Mouse (Mus musculus) liver, adult 2 months (tissue): ENCODE data around the gene Mamstr. TPM values are rescaled to one million over a fixed set of nuclear protein-coding genes. Genes with fewer than 3 reads are reported as not detected.
A peak's percentile ranks its signal among the peaks of the same experiment; 100 is the strongest.

ENCODE experiments used
- DNase-seq: peaks from one replicate; pipeline ENCODE4 v3.0.0-alpha.2; 2011; ENCODE audit warnings: low read depth, low spot score; ENCODE audit errors: extremely low read depth
- H3K27ac ChIP-seq: fragments of 200-500 bp; replicated peaks from 2 replicates; pipeline ENCODE4 v1.5.1; 2012; ENCODE audit warnings: low read depth, mild to moderate bottlenecking, control low read depth, inconsistent platforms, low read length; ENCODE audit not compliant: insufficient read depth
- H3K27me3 ChIP-seq: fragments of 200-500 bp; 2 replicates; pipeline ENCODE4 v1.6.1; 2012; ENCODE audit warnings: mild to moderate bottlenecking, moderate library complexity, low read length, inconsistent platforms; ENCODE audit not compliant: control insufficient read depth, insufficient read depth
- H3K36me3 ChIP-seq: fragments of 200-500 bp; 2 replicates; pipeline ENCODE4 v1.6.1; 2012; ENCODE audit warnings: low read length, inconsistent platforms; ENCODE audit not compliant: control insufficient read depth, insufficient read depth
- H3K4me1 ChIP-seq: fragments of 200-500 bp; 2 replicates; pipeline ENCODE4 v1.6.1; 2011; ENCODE audit warnings: low read length; ENCODE audit not compliant: control insufficient read depth, insufficient read depth
- H3K4me3 ChIP-seq: fragments of 200-500 bp; 2 replicates; pipeline ENCODE4 v1.5.1; 2011; ENCODE audit warnings: low read depth, mild to moderate bottlenecking, control low read depth, low read length, moderate library complexity; ENCODE audit not compliant: insufficient read depth
- H3K79me2 ChIP-seq: fragments of 200-500 bp; 2 replicates; pipeline ENCODE4 v1.6.1; 2012; ENCODE audit warnings: inconsistent platforms, mild to moderate bottlenecking, low read length, moderate library complexity; ENCODE audit not compliant: control insufficient read depth, insufficient read depth
- H3K9ac ChIP-seq: fragments of 200-500 bp; 2 replicates; pipeline ENCODE4 v1.6.1; 2012; ENCODE audit warnings: low read depth, mild to moderate bottlenecking, control low read depth, inconsistent platforms, low read length
- CTCF ChIP-seq: fragments of 200-500 bp; IDR thresholded peaks from 2 replicates; pipeline ENCODE4 v1.5.1; 2011; ENCODE audit warnings: low read depth, low read length, control low read depth
- POLR2A ChIP-seq: fragments of 200-500 bp; IDR thresholded peaks from 2 replicates; pipeline ENCODE4 v1.6.1; 2011; ENCODE audit warnings: low read length, control low read depth; ENCODE audit not compliant: insufficient read depth; ENCODE audit errors: extremely low read depth
- WGBS: fragments of 180-500 bp; shearing (Covaris S2); methylation state at CpG from one replicate; pipeline ENCODE4 v1.1.7; 2018; 5-methylcytosine and 5-hydroxymethylcytosine counted together
- polyA plus RNA-seq: library from polyadenylated mRNA; depleted of rRNA; stranded (reverse); fragments of >200 nt; gene quantifications from 2 replicates; pipeline ENCODE4 v1.2.3, GENCODE M21; 2012
- total RNA-seq: library from RNA; depleted of rRNA; stranded (reverse); fragments of >200 nt; gene quantifications from 2 replicates; pipeline ENCODE4 v1.2.3, GENCODE M21; 2014

The Mamstr gene
- total and polyA plus RNA-seq, 2 experiments: 0.09 to 0.10 TPM

GRCm38 (mm10) chr7:45668921-45669320 is 29.1 kb downstream of the Mamstr start:
- no peaks in the 10 kb centered on the region for H3K36me3 ChIP-seq
- no peaks in the 10 kb centered on the region for H3K27me3 ChIP-seq
- H3K79me2 ChIP-seq: no peaks in the 10 kb centered on the region
- H3K9ac ChIP-seq: no peak overlapping the region
- no peaks in the 10 kb centered on the region for H3K4me1 ChIP-seq
- no peak for DNase-seq
- H3K4me3 ChIP-seq: no peak overlapping the region
- 97% methylated on average over 9 of the region's 9 CpGs for WGBS
- peak; percentile 28; the same call in 1 of the 2 replicates for TF ChIP-seq CTCF
- TF ChIP-seq POLR2A: no peak
- H3K27ac ChIP-seq: no peak overlapping the region

GRCm38 (mm10) chr7:45677627-45678295 is 38.0 kb downstream of the Mamstr start:
- DNase-seq: no peak
- TF ChIP-seq POLR2A: no peak
- no peak overlapping the region for H3K9ac ChIP-seq
- WGBS: 78% methylated on average over 7 of the region's 7 CpGs
- no peaks in the 10 kb centered on the region for H3K36me3 ChIP-seq
- H3K4me1 ChIP-seq: no peaks in the 10 kb centered on the region
- H3K27ac ChIP-seq: no peak overlapping the region
- no peak overlapping the region for H3K4me3 ChIP-seq
- no peaks in the 10 kb centered on the region for H3K27me3 ChIP-seq
- no peaks in the 10 kb centered on the region for H3K79me2 ChIP-seq

- Histone ChIP-seq H3K9ac (no peak overlapping the region), H3K27ac (no peak overlapping the region), H3K36me3 (no peaks in the 10 kb centered on the region), H3K4me3 (no peak overlapping the region), H3K4me1 (no peaks in the 10 kb centered on the region), H3K79me2 (no peaks in the 10 kb centered on the region), H3K27me3 (no peaks in the 10 kb centered on the region)
- 93% methylated on average over 14 of the region's 14 CpGs for WGBS
- no peak for TF ChIP-seq CTCF
- no peak for TF ChIP-seq POLR2A
- DNase-seq: no peak
These were observed 38.7 kb downstream of the Mamstr start for GRCm38 (mm10) chr7:45678513-45678912.

- no peak overlapping the region for H3K9ac ChIP-seq
- no peak for DNase-seq
- TF ChIP-seq POLR2A (no peak), CTCF (no peak)
- H3K27ac ChIP-seq: no peak overlapping the region
- H3K79me2 ChIP-seq: no peaks in the 10 kb centered on the region
- no peak overlapping the region for H3K4me3 ChIP-seq
- no peaks in the 10 kb centered on the region for H3K27me3 ChIP-seq
- H3K36me3 ChIP-seq: no peaks in the 10 kb centered on the region
- H3K4me1 ChIP-seq: no peaks in the 10 kb centered on the region
- 78% methylated on average over 14 of the region's 14 CpGs for WGBS
These were observed 40.3 kb downstream of the Mamstr start for GRCm38 (mm10) chr7:45679966-45680621.

GRCm38 (mm10) chr7:45681046-45681736 is 41.4 kb downstream of the Mamstr start:
- Histone ChIP-seq H3K27ac (no peak overlapping the region), H3K27me3 (no peaks in the 10 kb centered on the region), H3K4me3 (no peak overlapping the region), H3K4me1 (no peaks in the 10 kb centered on the region), H3K9ac (no peak overlapping the region), H3K36me3 (no peaks in the 10 kb centered on the region), H3K79me2 (no peaks in the 10 kb centered on the region)
- 88% methylated on average over 8 of the region's 8 CpGs for WGBS
- no peak for TF ChIP-seq CTCF
- no peak for TF ChIP-seq POLR2A
- DNase-seq: no peak
